Mouse (Mus musculus): ENCODE measurements at regions not wholly inside any gene's neighbourhood (a gene's known extent, or its start where the extent isn't known, plus 50 kb on each side); places are given as distances from the start of the nearest gene placed in this dataset.

DNA sequence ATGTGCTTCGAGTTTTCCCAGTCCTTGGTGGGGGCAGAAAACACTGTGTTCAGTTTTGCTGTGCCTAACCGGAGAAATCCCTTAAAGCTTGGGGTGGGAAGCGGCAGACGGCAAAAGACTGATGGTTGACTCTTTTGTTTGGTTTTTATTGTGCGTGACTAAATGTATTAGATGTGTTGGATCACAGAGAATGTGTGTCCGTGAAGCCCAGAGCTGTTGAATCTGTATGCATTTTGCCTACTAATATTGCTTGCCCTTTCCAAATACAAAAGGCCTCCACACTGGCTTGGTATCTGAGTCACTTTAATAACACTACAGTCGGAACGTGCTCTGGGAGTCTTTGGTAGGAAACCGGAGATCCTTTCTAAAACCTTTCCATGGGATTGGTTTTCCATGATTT is 147.8 kb downstream of the Gm19935 start:
- Histone ChIP-seq H3K27ac (no peak overlapping the region), H3K27me3 (ENCODE audit: control insufficient read depth, insufficient read depth, low read length) (no peaks in the 10 kb centered on the region), H3K9me3 (ENCODE audit: control insufficient read depth, low read length) (no peaks in the 10 kb centered on the region), H3K4me1 (replicated peaks; ENCODE audit: control insufficient read depth in 2 of 2, insufficient read depth in 2 of 2, low read length in 1 of 2) (no peaks in the 10 kb centered on the region), H3K9ac (replicated peaks) (no peak overlapping the region), H3K36me3 (replicated peaks; ENCODE audit: control insufficient read depth, insufficient read depth, low read depth) (no peaks in the 10 kb centered on the region), H3K4me2 (ENCODE audit: low read depth) (no peak overlapping the region), H3K4me3 (ENCODE audit: insufficient read depth in 1 of 2, low read depth in 2 of 2, low read length in 2 of 2) (no peak overlapping the region)
- ATAC-seq (ENCODE audit: insufficient read depth) = no peak
- TF ChIP-seq CTCF (IDR thresholded peaks at IDR 0.05; ENCODE audit: low read depth) = no peak
- no peak for TF ChIP-seq EP300 (IDR thresholded peaks at IDR 0.05; ENCODE audit: low read depth)
- no peak for DNase-seq (ENCODE audit: low read depth in 3 of 3, low spot score in 3 of 3)
- 69% methylated on average over 9 of the region's 9 CpGs for WGBS (ENCODE audit: insufficient replicate concordance)

GRCm38 (mm10) chr8:90659066-90659465 is 158.1 kb downstream of the Gm19935 start:
- no peak for TF ChIP-seq CTCF (IDR thresholded peaks at IDR 0.05; ENCODE audit: low read depth)
- no peak for TF ChIP-seq EP300 (IDR thresholded peaks at IDR 0.05; ENCODE audit: low read depth)

GRCm38 (mm10) chr8:90657641-90658051 is 159.5 kb downstream of the Gm19935 start:
- Histone ChIP-seq H3K27ac (no peak overlapping the region), H3K4me3 (ENCODE audit: insufficient read depth in 1 of 2, low read depth in 2 of 2, low read length in 2 of 2) (no peak overlapping the region), H3K9me3 (ENCODE audit: control insufficient read depth, low read length) (no peaks in the 10 kb centered on the region), H3K9ac (replicated peaks) (no peak overlapping the region), H3K4me2 (ENCODE audit: low read depth) (no peak overlapping the region), H3K27me3 (ENCODE audit: control insufficient read depth, insufficient read depth, low read length) (no peaks in the 10 kb centered on the region), H3K36me3 (replicated peaks; ENCODE audit: control insufficient read depth, insufficient read depth, low read depth) (no peaks in the 10 kb centered on the region), H3K4me1 (replicated peaks; ENCODE audit: control insufficient read depth in 2 of 2, insufficient read depth in 2 of 2, low read length in 1 of 2) (no peaks in the 10 kb centered on the region)
- ATAC-seq (ENCODE audit: insufficient read depth) = no peak
- 35% methylated on average over 7 of the region's 7 CpGs for WGBS (ENCODE audit: insufficient replicate concordance)
- TF ChIP-seq CTCF (IDR thresholded peaks at IDR 0.05; ENCODE audit: low read depth) (no peak), EP300 (IDR thresholded peaks at IDR 0.05; ENCODE audit: low read depth) (no peak)
- DNase-seq (ENCODE audit: low read depth in 3 of 3, low spot score in 3 of 3) = no peak

More at GRCm38 (mm10) chr8:90659066-90659465, 158.1 kb downstream of the Gm19935 start:
- WGBS (ENCODE audit: insufficient replicate concordance) = 17% methylated on average over 3 of the region's 3 CpGs
- Histone ChIP-seq H3K9me3 (ENCODE audit: control insufficient read depth, low read length) (no peaks in the 10 kb centered on the region), H3K27me3 (ENCODE audit: control insufficient read depth, insufficient read depth, low read length) (no peaks in the 10 kb centered on the region), H3K9ac (replicated peaks) (no peak overlapping the region), H3K4me3 (ENCODE audit: insufficient read depth in 1 of 2, low read depth in 2 of 2, low read length in 2 of 2) (no peak overlapping the region), H3K4me1 (replicated peaks; ENCODE audit: control insufficient read depth in 2 of 2, insufficient read depth in 2 of 2, low read length in 1 of 2) (no peaks in the 10 kb centered on the region), H3K4me2 (ENCODE audit: low read depth) (no peak overlapping the region), H3K27ac (no peak overlapping the region), H3K36me3 (replicated peaks; ENCODE audit: control insufficient read depth, insufficient read depth, low read depth) (no peaks in the 10 kb centered on the region)
- no peak for DNase-seq (ENCODE audit: low read depth in 3 of 3, low spot score in 3 of 3)
- no peak for ATAC-seq (ENCODE audit: insufficient read depth)

GRCm38 (mm10) chr8:90657116-90657515 is 160.1 kb downstream of the Gm19935 start:
- 60% methylated on average over 5 of the region's 5 CpGs for WGBS (ENCODE audit: insufficient replicate concordance)
- no peak overlapping the region for H3K4me2 ChIP-seq (ENCODE audit: low read depth)
- H3K9ac ChIP-seq (replicated peaks) = no peak overlapping the region
- TF ChIP-seq CTCF (IDR thresholded peaks at IDR 0.05; ENCODE audit: low read depth) = no peak
- TF ChIP-seq EP300 (IDR thresholded peaks at IDR 0.05; ENCODE audit: low read depth) = no peak
- DNase-seq (ENCODE audit: low read depth in 3 of 3, low spot score in 3 of 3) (no peak), ATAC-seq (ENCODE audit: insufficient read depth) (no peak)
- no peaks in the 10 kb centered on the region for H3K27me3 ChIP-seq (ENCODE audit: control insufficient read depth, insufficient read depth, low read length)
- no peak overlapping the region for H3K4me3 ChIP-seq (ENCODE audit: insufficient read depth in 1 of 2, low read depth in 2 of 2, low read length in 2 of 2)
- H3K4me1 ChIP-seq (replicated peaks; ENCODE audit: control insufficient read depth in 2 of 2, insufficient read depth in 2 of 2, low read length in 1 of 2) = no peaks in the 10 kb centered on the region
- H3K9me3 ChIP-seq (ENCODE audit: control insufficient read depth, low read length) = no peaks in the 10 kb centered on the region
- H3K36me3 ChIP-seq (replicated peaks; ENCODE audit: control insufficient read depth, insufficient read depth, low read depth) = no peaks in the 10 kb centered on the region
- H3K27ac ChIP-seq = no peak overlapping the region

- 60% methylated on average over 5 of the region's 5 CpGs for WGBS (ENCODE audit: insufficient replicate concordance)
- no peak overlapping the region for H3K9ac ChIP-seq (replicated peaks)
- H3K27ac ChIP-seq = no peak overlapping the region
- ATAC-seq (ENCODE audit: insufficient read depth) (no peak), DNase-seq (ENCODE audit: low read depth in 3 of 3, low spot score in 3 of 3) (no peak)
- no peak overlapping the region for H3K4me2 ChIP-seq (ENCODE audit: low read depth)
- no peaks in the 10 kb centered on the region for H3K36me3 ChIP-seq (replicated peaks; ENCODE audit: control insufficient read depth, insufficient read depth, low read depth)
- no peaks in the 10 kb centered on the region for H3K9me3 ChIP-seq (ENCODE audit: control insufficient read depth, low read length)
- H3K4me1 ChIP-seq (replicated peaks; ENCODE audit: control insufficient read depth in 2 of 2, insufficient read depth in 2 of 2, low read length in 1 of 2) = no peaks in the 10 kb centered on the region
- no peak overlapping the region for H3K4me3 ChIP-seq (ENCODE audit: insufficient read depth in 1 of 2, low read depth in 2 of 2, low read length in 2 of 2)
- H3K27me3 ChIP-seq (ENCODE audit: control insufficient read depth, insufficient read depth, low read length) = no peaks in the 10 kb centered on the region
- TF ChIP-seq EP300 (IDR thresholded peaks at IDR 0.05; ENCODE audit: low read depth) (no peak), CTCF (IDR thresholded peaks at IDR 0.05; ENCODE audit: low read depth) (no peak)
These were observed 160.6 kb downstream of the Gm19935 start for GRCm38 (mm10) chr8:90656436-90657090.

Data from liver, embryonic 14.5 days (tissue).